Mouse (Mus musculus) embryonic facial prominence, embryonic 13.5 days (tissue): ENCODE results near the gene Trp53inp2. TPM values are rescaled to one million over a fixed set of nuclear protein-coding genes. Genes with fewer than 3 reads are reported as not detected.

Experiments
- microRNA counts: library from miRNA; unstranded; fragments of <30 nt; microRNA quantifications from one replicate; lab custom pipeline; 2016
- microRNA-seq: library from miRNA; unstranded; fragments of <30 nt; microRNA quantifications from one replicate; pipeline ENCODE4, GENCODE M21; 2016
- polyA plus RNA-seq: library from polyadenylated mRNA; unstranded; fragments of >200 nt; fragmentation: Nextera tagmentation; extraction: Ambion mirVana; gene quantifications from 2 replicates; pipeline ENCODE4 v1.2.1, GENCODE M21; 2015

Gene Trp53inp2
- polyA plus RNA-seq, 1 experiment from 2014 or later = 18.0 TPM

MicroRNAs encoded within 50 kb of the gene (microRNA counts, 519-probe panel; counts per million panel counts)
- microRNA mmu-miR-695 (lab: Ali Mortazavi, UCI) = 2,630 counts per million, percentile 63 among the panel's probes with 10 or more counts

Small RNA genes lying within 50 kb of the gene (microRNA-seq; reads per million reads assigned to microRNA genes)
- not detected for gene Mir695

Other genes with a start within 250 kb of the Trp53inp2 start
- gene Itch, start 247.6 kb upstream of the Trp53inp2 start, polyA plus RNA-seq = 66.3 and 72.4 TPM in 2 replicates
- 507 and 521 TPM in 2 replicates for gene Dynlrb1, start 144.5 kb upstream of the Trp53inp2 start, polyA plus RNA-seq
- 212 and 239 TPM in 2 replicates for gene Map1lc3a, start 104.8 kb upstream of the Trp53inp2 start, polyA plus RNA-seq
- 48.0 and 49.1 TPM in 2 replicates for gene Pigu, start 23.6 kb upstream of the Trp53inp2 start, polyA plus RNA-seq
- 24.5 and 27.2 TPM in 2 replicates for gene Ncoa6, start 92.8 kb downstream of the Trp53inp2 start, polyA plus RNA-seq
- gene Acss2, start 136.9 kb downstream of the Trp53inp2 start, polyA plus RNA-seq = 12.2 and 13.1 TPM in 2 replicates
- gene Ggt7, start 137.2 kb downstream of the Trp53inp2 start, polyA plus RNA-seq = 13.7 and 14.3 TPM in 2 replicates
- 32.2 and 35.5 TPM in 2 replicates for gene Gss, start 211.8 kb downstream of the Trp53inp2 start, polyA plus RNA-seq
- gene Myh7b, start 230.2 kb downstream of the Trp53inp2 start, polyA plus RNA-seq = 0.28 and 0.55 TPM in 2 replicates